Mouse (Mus musculus): ENCODE data around the gene Tnfrsf21. TPM values are rescaled to one million over a fixed set of nuclear protein-coding genes. Genes with fewer than 3 reads are reported as not detected.

Tnfrsf21 gene
- polyA plus RNA-seq, 1 experiment: 17.9 TPM

DNA sequence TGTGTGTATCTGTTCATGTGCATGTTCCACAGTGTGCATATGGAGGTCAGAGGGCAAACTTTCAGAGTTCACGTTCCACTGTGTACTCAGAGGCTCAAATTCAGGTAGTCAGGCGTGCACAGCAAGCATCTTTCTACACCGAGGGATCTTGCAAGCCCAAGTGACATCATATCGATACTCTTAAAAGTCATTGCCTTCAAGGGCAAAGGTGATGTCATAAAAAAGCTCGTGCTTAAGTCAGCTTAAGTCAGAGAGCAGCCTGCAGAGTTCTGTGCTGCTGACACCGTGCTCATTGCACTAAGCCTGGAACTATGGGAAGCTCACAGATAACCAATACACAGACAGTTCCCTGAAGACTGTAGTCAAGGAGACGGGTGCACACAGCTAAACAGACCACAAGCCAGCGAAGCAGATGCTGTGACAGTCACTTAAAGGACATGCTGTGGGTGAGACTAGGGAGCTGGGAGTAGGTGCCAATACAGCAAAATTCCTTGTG is 97.8 kb downstream of the Tnfrsf21 start:
- 87% methylated on average over 8 of the region's 8 CpGs for WGBS
- no peak for DNase-seq
- Histone ChIP-seq H3K27ac (ENCODE audit: control insufficient read depth, insufficient read depth, low read length) (no peak overlapping the region), H3K4me3 (ENCODE audit: control insufficient read depth, insufficient read depth, low read length) (no peak overlapping the region), H3K27me3 (ENCODE audit: control insufficient read depth, insufficient read depth, low read length) (no peaks in the 10 kb centered on the region), H3K4me1 (replicated peaks; ENCODE audit: control insufficient read depth, insufficient read depth, low read length) (no peaks in the 10 kb centered on the region), H3K36me3 (ENCODE audit: control insufficient read depth, insufficient read depth, low read length) (no peaks in the 10 kb centered on the region)
- TF ChIP-seq CTCF (IDR thresholded peaks at IDR 0.05; ENCODE audit: borderline replicate concordance, control insufficient read depth, extremely low read depth, insufficient read depth, low read length, poor library complexity): no peak
- TF ChIP-seq POLR2A (IDR thresholded peaks at IDR 0.05; ENCODE audit: control insufficient read depth, extremely low read depth, insufficient read depth, low read length, poor library complexity): no peak

DNA sequence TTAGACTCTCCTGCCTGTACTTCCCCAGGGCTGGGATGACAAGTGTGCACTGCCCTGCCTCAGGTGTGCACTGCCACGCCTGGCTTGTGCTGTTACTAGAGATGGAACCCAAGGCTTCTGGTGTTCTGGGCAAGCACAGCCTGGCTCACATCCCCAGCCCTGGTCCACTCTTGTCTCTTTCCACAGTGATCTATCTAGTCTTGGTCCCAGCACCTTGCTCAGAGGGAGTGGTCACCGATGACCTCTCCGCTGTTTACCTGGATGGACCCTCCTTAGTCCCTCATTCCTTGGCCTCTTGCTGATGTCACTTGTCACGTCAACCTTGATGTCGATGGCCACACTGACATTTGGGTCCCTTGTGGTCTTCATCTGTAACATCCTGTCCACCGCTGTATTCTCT is 98.6 kb downstream of the Tnfrsf21 start:
- no peak for TF ChIP-seq POLR2A (IDR thresholded peaks at IDR 0.05; ENCODE audit: control insufficient read depth, extremely low read depth, insufficient read depth, low read length, poor library complexity)
- H3K27me3 ChIP-seq (ENCODE audit: control insufficient read depth, insufficient read depth, low read length): no peaks in the 10 kb centered on the region
- H3K4me1 ChIP-seq (replicated peaks; ENCODE audit: control insufficient read depth, insufficient read depth, low read length): no peaks in the 10 kb centered on the region
- 97% methylated on average over 6 of the region's 6 CpGs for WGBS
- no peak overlapping the region for H3K4me3 ChIP-seq (ENCODE audit: control insufficient read depth, insufficient read depth, low read length)
- no peak overlapping the region for H3K27ac ChIP-seq (ENCODE audit: control insufficient read depth, insufficient read depth, low read length)
- DNase-seq: no peak
- H3K36me3 ChIP-seq (ENCODE audit: control insufficient read depth, insufficient read depth, low read length): no peaks in the 10 kb centered on the region

DNA sequence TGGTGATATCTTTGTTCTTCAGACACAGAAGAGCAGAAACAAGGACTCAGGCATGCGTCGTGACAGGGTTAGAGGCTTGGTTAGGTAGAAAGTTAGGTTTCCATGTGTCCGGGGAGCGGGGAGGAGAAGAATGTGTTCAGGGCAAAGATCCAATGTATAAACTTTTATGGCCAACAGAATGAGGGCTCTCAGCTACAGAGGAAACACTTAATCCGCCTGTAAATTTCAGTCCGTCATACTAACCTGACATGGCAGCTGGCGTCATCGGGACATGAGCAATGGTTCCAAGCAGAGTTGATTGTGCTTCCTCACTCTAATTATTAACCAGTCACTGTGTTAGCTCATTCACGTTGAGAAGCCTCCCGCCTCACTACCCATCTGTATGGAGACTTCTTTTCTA is 100.4 kb downstream of the Tnfrsf21 start:
- TF ChIP-seq POLR2A (IDR thresholded peaks at IDR 0.05; ENCODE audit: control insufficient read depth, extremely low read depth, insufficient read depth, low read length, poor library complexity): no peak
- TF ChIP-seq CTCF (IDR thresholded peaks at IDR 0.05; ENCODE audit: borderline replicate concordance, control insufficient read depth, extremely low read depth, insufficient read depth, low read length, poor library complexity): no peak
- 92% methylated on average over 10 of the region's 10 CpGs for WGBS
- H3K4me3 ChIP-seq (ENCODE audit: control insufficient read depth, insufficient read depth, low read length): no peak overlapping the region
- DNase-seq: no peak
- no peaks in the 10 kb centered on the region for H3K27me3 ChIP-seq (ENCODE audit: control insufficient read depth, insufficient read depth, low read length)
- H3K4me1 ChIP-seq (replicated peaks; ENCODE audit: control insufficient read depth, insufficient read depth, low read length): no peaks in the 10 kb centered on the region
- no peaks in the 10 kb centered on the region for H3K36me3 ChIP-seq (ENCODE audit: control insufficient read depth, insufficient read depth, low read length)
- no peak overlapping the region for H3K27ac ChIP-seq (ENCODE audit: control insufficient read depth, insufficient read depth, low read length)

DNA sequence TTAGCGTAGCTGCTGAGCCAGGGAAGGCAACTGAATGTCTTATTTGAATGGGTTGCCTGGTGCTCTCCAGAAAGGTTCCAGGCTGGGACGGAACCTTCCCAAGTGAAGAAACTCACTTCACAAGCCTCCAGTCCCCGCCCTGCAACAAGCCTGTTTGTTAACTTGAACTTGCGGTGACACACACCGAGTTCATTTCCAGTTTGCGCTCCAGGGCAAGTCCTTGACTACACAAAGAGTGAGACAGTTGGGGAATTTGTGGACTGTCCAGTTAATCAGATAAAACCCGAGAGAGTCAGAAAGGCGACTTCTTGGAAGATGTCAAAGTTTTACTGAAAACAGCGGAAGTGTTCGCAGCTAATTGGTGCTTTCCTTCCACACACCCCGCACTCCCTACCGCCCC is 103.1 kb downstream of the Tnfrsf21 start:
- H3K27ac ChIP-seq (ENCODE audit: control insufficient read depth, insufficient read depth, low read length): no peak overlapping the region
- no peaks in the 10 kb centered on the region for H3K36me3 ChIP-seq (ENCODE audit: control insufficient read depth, insufficient read depth, low read length)
- no peaks in the 10 kb centered on the region for H3K27me3 ChIP-seq (ENCODE audit: control insufficient read depth, insufficient read depth, low read length)
- H3K4me1 ChIP-seq (replicated peaks; ENCODE audit: control insufficient read depth, insufficient read depth, low read length): no peaks in the 10 kb centered on the region
- no peak for DNase-seq
- TF ChIP-seq POLR2A (IDR thresholded peaks at IDR 0.05; ENCODE audit: control insufficient read depth, extremely low read depth, insufficient read depth, low read length, poor library complexity) (no peak), CTCF (IDR thresholded peaks at IDR 0.05; ENCODE audit: borderline replicate concordance, control insufficient read depth, extremely low read depth, insufficient read depth, low read length, poor library complexity) (no peak)
- H3K4me3 ChIP-seq (ENCODE audit: control insufficient read depth, insufficient read depth, low read length): no peak overlapping the region
- 96% methylated on average over 12 of the region's 12 CpGs for WGBS

DNA sequence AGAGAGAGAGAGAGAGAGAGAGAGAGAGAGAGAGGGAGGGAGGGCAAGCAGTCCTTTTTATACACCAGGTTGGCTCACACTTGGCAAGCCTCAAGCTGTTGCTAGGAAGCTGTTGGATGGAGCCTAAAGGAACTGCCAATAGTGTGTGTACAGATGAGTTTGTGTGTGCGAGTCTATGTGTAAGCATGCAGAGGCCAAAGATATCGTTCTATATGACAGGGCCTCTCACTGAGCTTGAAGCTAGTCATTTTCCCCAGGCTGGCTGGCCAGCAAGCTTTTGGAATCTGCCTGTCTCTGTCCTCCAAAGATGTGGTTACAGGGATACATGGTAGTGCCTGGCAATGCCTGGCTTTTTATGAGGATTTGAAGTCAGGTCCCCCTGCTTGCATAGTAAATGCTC is 104.7 kb downstream of the Tnfrsf21 start:
- H3K36me3 ChIP-seq (ENCODE audit: control insufficient read depth, insufficient read depth, low read length): no peaks in the 10 kb centered on the region
- no peaks in the 10 kb centered on the region for H3K27me3 ChIP-seq (ENCODE audit: control insufficient read depth, insufficient read depth, low read length)
- DNase-seq: no peak
- no peaks in the 10 kb centered on the region for H3K4me1 ChIP-seq (replicated peaks; ENCODE audit: control insufficient read depth, insufficient read depth, low read length)
- WGBS: 97% methylated on average over 2 of the region's 2 CpGs
- no peak overlapping the region for H3K4me3 ChIP-seq (ENCODE audit: control insufficient read depth, insufficient read depth, low read length)
- TF ChIP-seq POLR2A (IDR thresholded peaks at IDR 0.05; ENCODE audit: control insufficient read depth, extremely low read depth, insufficient read depth, low read length, poor library complexity): no peak
- TF ChIP-seq CTCF (IDR thresholded peaks at IDR 0.05; ENCODE audit: borderline replicate concordance, control insufficient read depth, extremely low read depth, insufficient read depth, low read length, poor library complexity): no peak
- H3K27ac ChIP-seq (ENCODE audit: control insufficient read depth, insufficient read depth, low read length): no peak overlapping the region

DNA sequence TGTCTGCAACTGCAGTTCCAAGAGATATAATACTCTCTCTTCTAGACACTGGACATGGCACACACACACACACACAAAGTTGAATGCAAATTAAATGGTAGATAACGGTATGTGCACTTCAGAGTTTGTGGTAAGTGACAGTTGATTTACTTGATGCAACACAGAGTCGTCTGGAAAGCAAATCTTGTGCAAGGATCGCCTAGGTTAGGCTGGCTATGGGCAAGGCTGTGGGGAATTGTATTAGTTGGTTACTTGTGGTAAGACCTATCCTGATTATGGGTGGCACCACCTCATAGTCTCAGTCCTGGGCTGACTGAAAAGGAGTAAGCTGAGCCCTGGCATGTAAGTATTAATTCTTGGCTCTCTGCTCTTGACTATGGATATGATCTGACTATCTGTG is 112.0 kb downstream of the Tnfrsf21 start:
- Histone ChIP-seq H3K27ac (ENCODE audit: control insufficient read depth, insufficient read depth, low read length) (no peak overlapping the region), H3K27me3 (ENCODE audit: control insufficient read depth, insufficient read depth, low read length) (no peaks in the 10 kb centered on the region), H3K4me3 (ENCODE audit: control insufficient read depth, insufficient read depth, low read length) (no peak overlapping the region), H3K4me1 (replicated peaks; ENCODE audit: control insufficient read depth, insufficient read depth, low read length) (no peaks in the 10 kb centered on the region), H3K36me3 (ENCODE audit: control insufficient read depth, insufficient read depth, low read length) (no peaks in the 10 kb centered on the region)
- 90% methylated on average over 3 of the region's 3 CpGs for WGBS
- no peak for TF ChIP-seq CTCF (IDR thresholded peaks at IDR 0.05; ENCODE audit: borderline replicate concordance, control insufficient read depth, extremely low read depth, insufficient read depth, low read length, poor library complexity)
- TF ChIP-seq POLR2A (IDR thresholded peaks at IDR 0.05; ENCODE audit: control insufficient read depth, extremely low read depth, insufficient read depth, low read length, poor library complexity): no peak
- no peak for DNase-seq

DNA sequence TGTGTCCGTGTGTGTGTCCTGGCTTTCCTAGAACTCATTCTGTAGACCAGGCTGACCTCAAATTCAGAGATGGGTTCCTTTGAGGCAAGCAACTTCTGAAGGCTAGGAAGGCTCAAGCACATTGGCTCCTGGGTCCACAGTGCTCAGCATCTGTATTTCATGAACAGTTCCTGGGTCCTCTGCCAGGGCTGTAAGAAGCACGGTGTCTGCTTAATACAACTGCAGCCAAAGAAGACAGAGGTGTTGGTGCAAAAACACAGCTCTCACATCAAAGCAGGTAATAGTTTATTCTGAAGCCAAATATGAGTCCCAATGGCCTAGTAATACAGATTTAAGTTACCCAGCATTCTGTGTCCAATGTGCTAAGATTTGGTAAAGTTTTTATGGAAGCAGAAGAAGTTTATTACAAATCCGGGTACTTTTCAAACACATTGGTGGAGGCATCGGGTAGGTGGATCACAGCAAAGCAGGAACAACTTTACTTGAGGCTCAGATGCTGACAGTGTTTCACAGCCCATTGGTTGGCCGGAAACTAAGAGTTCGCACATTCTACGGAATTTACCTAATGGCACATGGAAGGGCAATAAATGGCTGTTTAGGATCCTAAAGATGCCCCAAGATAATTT is 112.7 kb downstream of the Tnfrsf21 start:
- TF ChIP-seq POLR2A (IDR thresholded peaks at IDR 0.05; ENCODE audit: control insufficient read depth, extremely low read depth, insufficient read depth, low read length, poor library complexity) (no peak), CTCF (IDR thresholded peaks at IDR 0.05; ENCODE audit: borderline replicate concordance, control insufficient read depth, extremely low read depth, insufficient read depth, low read length, poor library complexity) (no peak)
- Histone ChIP-seq H3K4me3 (ENCODE audit: control insufficient read depth, insufficient read depth, low read length) (no peak overlapping the region), H3K36me3 (ENCODE audit: control insufficient read depth, insufficient read depth, low read length) (no peaks in the 10 kb centered on the region), H3K27me3 (ENCODE audit: control insufficient read depth, insufficient read depth, low read length) (no peaks in the 10 kb centered on the region), H3K4me1 (replicated peaks; ENCODE audit: control insufficient read depth, insufficient read depth, low read length) (no peaks in the 10 kb centered on the region), H3K27ac (ENCODE audit: control insufficient read depth, insufficient read depth, low read length) (no peak overlapping the region)
- no peak for DNase-seq
- WGBS: 93% methylated on average over 7 of the region's 7 CpGs
